Mouse (Mus musculus) left cerebral cortex, postnatal 36 days (tissue): ENCODE results near the gene Ffar4. TPM values are rescaled to one million over a fixed set of nuclear protein-coding genes. Genes with fewer than 3 reads are reported as not detected.

Source experiments
- total RNA-seq, 2 experiments: library from RNA; stranded (reverse); gene quantifications; 2 replicates each; pipeline ENCODE4 v1.2.3; 2021

The Ffar4 gene
- total RNA-seq, 2 experiments from 2014 or later, result not detected

Other genes with a start within 250 kb of the Ffar4 start
- gene Myof, start 53.5 kb upstream of the Ffar4 start, total RNA-seq, result 1 to 10 TPM; 3.5 to 7.6 TPM
- gene Cep55, start 42.1 kb upstream of the Ffar4 start, total RNA-seq, result under 1 TPM; 0.12 to 0.39 TPM
- 10 to 100 TPM; 19.1 to 33.0 TPM for gene Rbp4, start 28.2 kb downstream of the Ffar4 start, total RNA-seq
- gene Pde6c, start 35.7 kb downstream of the Ffar4 start, total RNA-seq, result under 1 TPM in 1 of 2 experiments, not detected in 1; 0.48 TPM
- gene Fra10ac1, start 127.1 kb downstream of the Ffar4 start, total RNA-seq, result 10 to 100 TPM; 12.6 to 16.0 TPM
- 100 to 1,000 TPM; 135 to 144 TPM for gene Lgi1, start 167.5 kb downstream of the Ffar4 start, total RNA-seq